Mouse (Mus musculus) neutrophil, adult 5-6 weeks (primary cell): ENCODE results near the gene Unc5cl. TPM values are rescaled to one million over a fixed set of nuclear protein-coding genes. Genes with fewer than 3 reads are reported as not detected.

ENCODE experiments used
- ATAC-seq: fragments of 151-379, 151-347 bp; 2 replicates; pipeline ENCODE4 v1.8.0; 2017; ENCODE audit warnings: mild to moderate bottlenecking, moderate TSS enrichment; ENCODE audit not compliant: insufficient number of reproducible peaks, poor library complexity, low FRiP score, severe bottlenecking; ENCODE audit errors: extremely low read depth
- total RNA-seq: library from RNA; stranded (forward); fragments of 200-1000 nt; gene quantifications from 2 replicates; pipeline ENCODE4 v1.2.3, GENCODE M21; 2017

The Unc5cl gene
- total RNA-seq, result 5.2 and 11.3 TPM in 2 replicates

- no peak for ATAC-seq
These were observed at the start of gene Unc5cl for GRCm38 (mm10) chr17:48454688-48455087. Unc5cl (plus strand) TSS chr17:48454901.

DNA sequence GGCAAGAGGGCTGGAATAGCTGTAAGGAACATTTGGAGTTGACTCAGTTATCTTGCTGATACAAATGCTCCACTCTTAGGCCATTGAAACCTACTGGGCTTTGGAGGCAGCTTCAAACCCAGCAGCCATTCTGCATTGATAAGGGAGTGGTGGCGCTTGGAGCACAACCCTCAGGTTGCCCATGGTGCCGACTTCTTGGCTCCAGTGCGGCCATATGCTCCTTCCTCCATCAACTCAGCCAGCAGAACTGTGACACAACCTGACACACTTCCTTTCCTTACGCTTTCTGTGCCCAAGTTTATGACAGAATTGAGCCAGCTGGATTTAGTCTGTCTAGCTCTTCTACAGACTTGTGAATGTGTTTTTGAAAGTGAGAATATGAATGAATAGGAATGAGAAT lies 47.5 kb upstream of the Unc5cl start:
- ATAC-seq, result no peak

GRCm38 (mm10) chr17:48407910-48408525 lies 46.7 kb upstream of the Unc5cl start:
- ATAC-seq, result no peak

DNA sequence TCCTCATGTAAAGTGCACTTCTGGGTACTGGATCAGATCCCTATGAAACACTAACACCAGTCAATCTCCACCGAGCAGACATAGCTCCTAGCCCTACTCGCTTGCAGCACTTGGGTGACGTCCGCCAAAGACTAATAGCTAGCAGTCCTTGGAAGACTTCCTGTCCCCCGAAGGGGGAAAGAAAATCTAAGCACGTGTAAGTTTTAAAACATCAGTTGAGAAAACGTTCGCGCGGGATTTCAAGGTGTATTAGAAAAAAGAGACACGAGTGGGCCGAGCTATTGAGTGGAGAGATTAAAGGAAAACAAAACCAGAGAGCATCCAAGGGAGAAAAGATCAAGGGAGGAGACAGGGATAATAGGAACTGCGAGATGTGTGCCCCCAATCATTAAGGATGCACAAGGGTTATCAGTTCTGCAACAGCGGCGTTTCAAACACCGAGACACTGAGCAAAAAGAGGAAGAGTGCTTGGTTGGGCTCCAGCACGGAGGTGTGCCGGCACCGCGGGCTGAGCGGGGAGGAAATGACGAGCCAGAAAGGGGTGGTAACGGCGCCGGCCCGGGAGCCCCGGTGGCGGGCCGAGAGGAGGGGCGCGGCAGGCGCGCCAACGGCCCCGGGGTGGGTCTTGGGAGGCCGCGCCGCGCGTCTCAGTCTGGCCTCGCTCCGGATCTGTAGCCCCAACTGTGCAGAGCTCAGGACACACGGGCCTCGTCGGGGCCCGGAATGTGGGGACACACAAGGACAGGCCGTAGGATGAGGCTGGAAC lies 46.0 kb upstream of the Unc5cl start:
- peak; percentile 52 for ATAC-seq

- peak; percentile 76 for ATAC-seq
These were observed 45.1 kb upstream of the Unc5cl start, which contains the start of the genes Nfya and Oard1 for GRCm38 (mm10) chr17:48409380-48410298. Nfya (minus strand) TSS chr17:48409906. Oard1 (plus strand) TSS chr17:48410014.

GRCm38 (mm10) chr17:48410299-48410785 lies 44.4 kb upstream of the Unc5cl start:
- no peak for ATAC-seq

DNA sequence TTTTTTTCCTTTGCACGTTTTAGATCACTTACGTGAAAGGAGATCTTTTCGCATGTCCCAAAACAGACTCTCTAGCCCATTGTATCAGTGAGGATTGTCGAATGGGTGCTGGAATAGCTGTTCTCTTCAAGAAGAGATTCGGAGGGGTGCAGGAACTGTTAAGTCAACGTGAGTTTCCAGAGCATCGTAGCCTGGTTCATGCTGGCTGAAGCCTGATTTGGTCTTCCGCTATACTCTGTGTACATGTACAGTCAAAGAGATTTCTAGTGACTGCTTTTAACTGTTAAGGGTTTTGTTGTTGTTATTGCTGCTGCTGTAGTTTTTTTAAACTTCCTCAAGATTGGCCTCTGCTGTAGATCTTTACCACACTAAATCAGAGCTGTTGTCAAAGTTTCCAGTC lies 43.5 kb upstream of the Unc5cl start:
- no peak for ATAC-seq

- ATAC-seq, result no peak
These were observed 38.7 kb upstream of the Unc5cl start for GRCm38 (mm10) chr17:48416011-48416410.

- peak; percentile 78; the same call in 1 of the 2 replicates for ATAC-seq
These were observed 38.1 kb upstream of the Unc5cl start for GRCm38 (mm10) chr17:48416425-48417195.

GRCm38 (mm10) chr17:48417521-48417920 lies 37.2 kb upstream of the Unc5cl start:
- ATAC-seq, result no peak

- no peak for ATAC-seq
These were observed 36.5 kb upstream of the Unc5cl start for GRCm38 (mm10) chr17:48418174-48418573.

- ATAC-seq, result no peak
These were observed 35.9 kb upstream of the Unc5cl start for GRCm38 (mm10) chr17:48418781-48419180.

DNA sequence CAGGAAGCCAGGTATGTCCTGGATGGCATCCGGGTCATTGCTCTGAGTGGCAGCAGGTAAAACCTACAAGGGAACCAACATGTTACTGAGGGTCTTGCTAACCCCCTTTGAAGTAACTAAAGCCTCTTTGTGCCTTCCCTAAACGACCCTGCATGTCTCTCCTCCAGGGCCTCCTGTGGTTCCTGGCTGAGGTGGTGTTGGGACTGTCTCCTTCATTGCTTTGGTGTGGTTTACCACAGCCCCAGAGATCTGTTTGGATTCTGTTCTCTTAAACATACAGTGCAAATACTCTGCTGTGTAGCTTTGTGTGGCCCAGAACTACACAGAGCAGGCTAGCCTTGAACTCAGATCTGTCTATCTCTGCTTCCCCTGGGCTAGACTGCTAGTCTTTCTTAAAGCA lies 35.1 kb upstream of the Unc5cl start:
- no peak for ATAC-seq

- no peak for ATAC-seq
These were observed 30.5 kb upstream of the Unc5cl start for GRCm38 (mm10) chr17:48424237-48424636.

DNA sequence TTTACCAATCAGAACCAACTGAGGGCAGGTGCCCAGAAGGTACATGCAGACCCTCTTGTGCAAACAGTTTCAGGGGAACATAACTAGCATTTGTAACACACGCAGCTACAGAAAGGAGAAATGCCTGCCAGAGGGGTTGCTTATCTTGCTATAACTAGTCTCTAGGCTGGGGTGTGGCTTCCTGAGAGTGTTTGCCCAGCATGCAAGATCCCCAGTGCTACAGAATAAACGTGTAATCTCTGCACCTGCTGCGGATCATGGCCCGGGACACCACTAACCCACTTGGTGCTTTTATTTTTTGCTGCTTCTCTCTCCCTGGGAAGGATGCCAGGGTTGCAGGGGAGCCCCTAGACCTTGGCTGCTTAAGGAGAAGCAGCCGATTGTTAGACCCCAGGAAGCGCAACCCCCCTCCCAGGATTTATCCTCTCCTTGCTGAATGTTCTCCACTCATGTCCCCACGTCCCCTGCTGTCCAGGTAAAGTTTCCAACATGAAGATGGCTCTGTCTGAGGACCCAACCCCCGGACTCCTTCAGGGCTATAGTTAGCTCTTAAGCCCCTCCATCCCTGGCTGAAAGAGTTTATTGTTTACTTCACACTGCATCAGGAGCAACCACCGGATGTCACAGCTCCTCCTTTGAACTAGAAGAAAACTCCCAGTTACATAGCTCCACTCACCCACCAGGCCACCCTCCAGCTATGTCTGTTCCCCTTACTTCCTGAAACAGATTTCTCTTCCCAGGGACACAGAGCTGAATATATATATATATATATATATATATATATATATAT lies 28.7 kb upstream of the Unc5cl start:
- ATAC-seq, result peak; percentile 37; the same call in 1 of the 2 replicates

DNA sequence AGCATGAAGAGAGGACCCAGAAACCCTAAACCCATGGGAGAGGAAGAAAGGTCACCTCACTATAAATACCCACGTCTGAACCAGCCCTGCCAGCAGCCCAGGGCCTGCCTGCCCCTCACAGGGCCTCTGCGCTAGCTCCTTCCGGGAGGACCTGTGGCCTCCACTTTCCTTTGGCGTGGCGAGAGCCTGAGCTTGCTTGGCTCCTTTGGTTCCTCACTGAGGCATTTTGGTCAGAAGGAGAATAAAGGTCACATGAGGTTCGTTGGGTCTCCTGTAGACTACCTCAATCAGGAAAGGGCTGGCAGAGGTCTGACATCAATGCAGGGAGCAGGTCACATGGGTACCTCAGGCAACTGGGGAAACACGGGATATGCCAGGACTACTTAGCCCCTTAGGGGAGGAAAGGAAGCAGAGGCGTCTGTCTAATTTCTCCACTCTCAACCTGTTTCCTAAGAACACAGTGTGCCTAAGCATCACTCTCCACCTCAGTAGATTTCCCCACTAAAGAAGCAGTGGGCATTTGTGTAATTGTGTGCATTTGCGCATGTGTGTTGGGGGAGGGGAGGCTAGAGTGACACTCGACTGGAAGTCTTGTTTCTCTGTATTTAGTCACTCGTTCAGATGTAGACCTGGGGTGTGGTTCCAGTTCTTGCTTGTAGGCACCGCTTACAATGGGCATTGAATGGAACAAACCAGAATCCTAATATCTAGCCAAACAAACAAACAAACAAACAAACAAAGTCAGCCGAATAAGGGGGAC lies 27.5 kb upstream of the Unc5cl start:
- peak; percentile 30; the same call in 1 of the 2 replicates for ATAC-seq
